Comparison of ENCODE assay signal across 12 mouse cellular contexts in genomic region chr7:134500210-134500609, GRCm38 (mm10).
"Had no signal": no experiment of that assay in that cellular context is flagged by ENCODE, and none has a peak within 500 bp of the region (broad histone marks: within the 10 kb centered on the region; RNA-seq: fewer than 3 reads in every experiment).

No protein-coding gene starts in this region.

- ATAC-seq: hindbrain, embryonic 16.5 days; midbrain, embryonic 13.5 days had no signal

- H3K9me3 ChIP-seq: hindbrain, embryonic 12.5 days; liver, embryonic 15.5 days; midbrain, embryonic 13.5 days had no signal

- H3K4me2 ChIP-seq: hindbrain, embryonic 12.5 days; liver, embryonic 15.5 days; midbrain, embryonic 13.5 days had no signal

- H3K4me3 ChIP-seq: hindbrain, embryonic 12.5 days; liver, embryonic 15.5 days; midbrain, embryonic 13.5 days had no signal

- H3K27me3 ChIP-seq: hindbrain, embryonic 12.5 days; liver, embryonic 15.5 days; midbrain, embryonic 13.5 days had no signal

- H3K36me3 ChIP-seq: hindbrain, embryonic 12.5 days; liver, embryonic 15.5 days; midbrain, embryonic 13.5 days had no signal

- H3K9ac ChIP-seq: hindbrain, embryonic 12.5 days; liver, embryonic 15.5 days; midbrain, embryonic 13.5 days had no signal

- H3K27ac ChIP-seq: hindbrain, embryonic 12.5 days; kidney, postnatal 0 days; liver, embryonic 15.5 days; midbrain, embryonic 13.5 days; stomach, postnatal 0 days had no signal

- H3K4me1 ChIP-seq: liver, embryonic 15.5 days had no signal

- DNase-seq: left cerebral cortex, postnatal 4 days; liver; lung, adult 2 months; lung, postnatal 14 days; right cerebral cortex, postnatal 25 days; thymus, postnatal 4 days had no signal
